Mouse (Mus musculus) heart, adult 18-20 months (tissue): ENCODE data around the gene Jtb. TPM values are rescaled to one million over a fixed set of nuclear protein-coding genes. Genes with fewer than 3 reads are reported as not detected.
"Not testable (repeated sequence)": the region's sequence is repeated elsewhere in the genome, so short reads cannot be mapped to it uniquely, and the experiment has no call there.

Experiments
- DNase-seq, 2 experiments: peaks; one replicate each; pipeline ENCODE4 v3.0.0; 2021 to 2022; ENCODE audit warnings: mixed read lengths in 1 of 2
- total RNA-seq, 2 experiments: library from RNA; stranded (reverse); gene quantifications; 2 replicates each; pipeline ENCODE4 v1.2.3; 2021

Jtb gene
- total RNA-seq, 2 experiments from 2014 or later, result 51.7 to 54.8 TPM

DNA sequence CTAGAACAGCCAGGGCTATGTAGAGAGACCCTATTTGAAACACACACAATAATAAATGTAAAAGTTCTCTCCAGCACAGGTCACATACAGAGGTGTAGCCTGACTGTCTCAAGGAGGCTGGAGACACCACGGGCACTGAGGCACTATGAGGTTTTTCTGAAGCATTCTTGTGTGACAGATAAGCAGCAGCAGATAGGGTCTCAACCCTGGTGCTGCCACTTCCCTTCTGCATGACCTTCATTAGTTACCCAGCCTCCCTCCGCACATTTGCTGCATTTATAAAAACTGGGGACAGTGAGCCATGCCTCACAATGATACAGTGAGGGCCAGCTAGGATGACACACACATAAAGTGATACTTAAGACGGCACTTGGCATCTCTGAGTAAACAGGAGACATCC, 8.5 kb upstream of the Jtb start:
- DNase-seq, result no peak

DNA sequence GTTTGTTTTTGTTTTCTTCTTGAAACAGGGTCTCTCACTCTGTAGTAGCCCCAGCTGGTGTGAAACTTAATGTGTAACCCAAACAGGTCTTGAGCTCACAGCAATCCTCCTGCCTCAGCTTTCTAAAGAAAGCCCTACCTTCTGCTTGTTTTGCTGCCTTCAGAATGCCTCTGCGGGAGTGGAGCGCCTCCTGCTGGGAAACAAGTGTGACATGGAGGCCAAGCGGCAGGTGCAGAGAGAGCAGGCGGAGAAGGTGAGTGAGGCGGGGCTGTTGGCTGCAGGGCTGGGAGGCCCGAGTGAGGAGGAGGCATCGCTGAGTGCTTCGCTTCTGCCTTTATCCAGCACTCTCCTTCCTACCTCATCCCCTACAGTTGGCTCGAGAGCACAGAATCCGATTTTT, 7.1 kb upstream of the Jtb start:
- DNase-seq, result no peak

DNA sequence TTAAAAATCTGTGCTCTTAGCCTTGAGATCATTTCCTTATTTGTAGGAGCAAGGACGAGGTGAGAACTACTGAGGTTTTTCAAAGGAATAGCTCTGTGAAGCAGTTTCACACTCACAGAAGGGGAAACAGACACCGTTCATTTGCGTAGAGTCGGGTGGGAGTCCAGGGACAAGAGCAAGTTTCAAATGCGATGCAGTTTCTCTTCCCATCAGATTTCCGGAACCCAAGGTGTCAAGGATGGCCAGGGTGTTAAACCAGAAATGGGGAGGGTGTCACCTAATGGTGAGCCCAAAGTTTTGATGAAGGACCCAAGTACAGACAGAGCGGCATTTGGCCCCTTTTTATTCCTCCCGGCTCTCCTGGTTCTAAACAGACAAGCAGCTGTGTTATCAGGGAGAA, 322 bp upstream of the Jtb start:
- DNase-seq, result no peak

DNA sequence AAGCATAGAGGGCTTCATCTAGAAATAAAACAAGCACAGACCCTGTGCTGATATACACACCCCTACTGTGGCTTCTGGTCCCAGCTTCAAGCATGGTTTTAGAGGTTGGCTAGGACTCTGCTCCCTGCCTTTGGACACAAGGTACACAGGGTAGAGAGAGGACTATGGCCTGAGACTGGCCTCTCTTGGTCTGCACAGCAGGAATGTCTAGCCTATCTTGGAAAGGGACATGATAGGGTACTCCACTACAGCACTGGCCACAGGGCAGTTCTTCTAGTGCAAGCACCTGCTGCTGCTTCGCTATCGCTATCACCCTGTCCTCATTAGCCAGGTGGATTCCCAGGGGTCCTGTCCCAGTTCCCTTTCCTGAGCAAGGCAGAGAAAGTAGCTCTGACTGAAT, 9.9 kb downstream of the Jtb start:
- no peak for DNase-seq

DNA sequence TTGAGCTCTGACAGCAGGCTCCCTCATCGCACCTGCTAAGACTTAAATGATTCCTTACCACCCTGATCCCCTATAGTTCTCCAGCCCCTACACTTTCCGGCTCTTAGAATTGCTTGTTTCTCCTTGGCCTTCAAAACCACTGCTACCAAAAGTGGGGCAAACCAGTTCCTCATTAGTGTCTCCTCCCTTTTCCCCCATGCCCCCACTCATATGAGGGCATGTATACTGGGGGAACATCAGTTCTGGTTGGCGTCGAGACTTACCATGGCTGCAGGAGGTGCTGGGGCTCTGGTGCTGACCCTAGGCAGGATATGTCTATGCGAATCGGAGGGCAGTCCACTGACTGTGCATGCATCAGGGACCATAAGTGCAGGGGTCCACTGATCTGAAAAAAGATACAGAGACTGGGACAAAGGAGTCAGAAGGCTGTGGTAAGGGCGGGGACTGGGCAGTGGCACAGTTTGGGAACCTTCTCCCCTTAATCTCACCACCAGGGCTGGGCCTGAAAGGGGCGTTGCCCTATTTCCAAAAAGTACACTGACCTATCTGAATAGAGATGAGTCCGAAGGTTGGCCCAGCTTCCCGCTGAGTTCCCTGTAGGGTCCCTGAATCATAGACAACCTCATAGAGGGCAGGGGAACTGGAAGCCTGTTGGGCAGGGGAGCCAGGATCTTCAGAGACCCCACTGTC, 10.4 kb downstream of the Jtb start:
- DNase-seq, result no peak

DNA sequence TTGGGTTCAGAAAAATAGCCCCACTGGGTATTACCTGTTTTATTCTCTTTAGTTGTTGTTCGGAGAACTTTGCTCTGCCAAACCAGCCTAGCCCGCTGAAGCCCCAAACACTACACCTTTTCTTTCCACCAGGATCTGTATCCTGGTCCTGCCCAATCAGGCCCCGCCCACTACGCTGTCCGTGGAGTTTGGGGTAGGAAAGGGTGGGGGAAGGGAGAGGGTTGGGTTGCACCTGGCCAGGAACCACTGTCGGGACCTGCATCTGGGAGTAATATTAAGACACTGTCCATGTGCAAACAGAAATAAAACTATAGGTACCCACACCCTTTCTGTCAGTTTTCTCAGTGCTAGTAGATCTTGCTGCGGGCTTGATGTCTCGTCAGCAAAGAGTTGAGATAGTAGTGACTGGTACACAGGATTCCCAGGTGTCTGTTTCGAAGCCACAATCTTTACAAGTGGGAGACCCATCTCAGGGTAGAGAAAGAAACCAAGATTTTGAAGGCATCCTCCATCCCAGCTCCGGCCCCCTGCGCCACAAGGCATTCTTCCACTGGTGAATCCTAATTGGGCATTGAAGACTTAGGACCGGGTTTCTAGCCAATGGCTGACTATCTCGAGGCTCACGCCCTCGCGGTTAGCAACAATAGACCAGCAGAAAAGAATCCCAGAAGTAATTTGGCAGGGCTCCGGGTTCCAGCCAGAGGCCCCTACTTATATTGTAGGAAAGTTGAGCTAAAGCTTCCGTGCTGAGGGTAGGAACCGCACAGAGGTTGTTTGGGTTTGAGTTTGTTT, 11.8 kb downstream of the Jtb start, which contains the start of gene Creb3l4:
Creb3l4 (minus strand) TSS at position 529 of the 792 bp plus-strand sequence.
- peak; percentile 57 to 65 for DNase-seq

DNA sequence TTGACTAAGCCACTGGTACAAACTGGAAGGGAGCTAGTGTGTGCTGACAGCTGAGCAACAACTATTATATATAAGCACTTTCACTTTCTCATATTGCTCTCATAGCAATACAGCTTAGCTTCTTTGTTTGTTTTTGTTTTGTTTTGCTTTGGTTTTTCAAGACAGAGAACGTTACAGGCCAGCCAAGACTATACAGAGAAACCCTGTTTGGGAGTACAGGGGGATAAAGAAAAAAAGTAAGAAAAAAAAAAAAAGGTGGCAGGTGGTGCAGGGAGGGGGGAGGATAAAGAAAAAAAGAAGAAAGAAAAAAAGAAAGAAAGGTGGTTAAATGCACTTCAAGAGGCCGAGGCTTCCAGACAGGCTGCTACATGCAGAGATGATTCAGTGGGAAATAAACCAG, 14.0 kb downstream of the Jtb start:
- DNase-seq, result no peak

DNA sequence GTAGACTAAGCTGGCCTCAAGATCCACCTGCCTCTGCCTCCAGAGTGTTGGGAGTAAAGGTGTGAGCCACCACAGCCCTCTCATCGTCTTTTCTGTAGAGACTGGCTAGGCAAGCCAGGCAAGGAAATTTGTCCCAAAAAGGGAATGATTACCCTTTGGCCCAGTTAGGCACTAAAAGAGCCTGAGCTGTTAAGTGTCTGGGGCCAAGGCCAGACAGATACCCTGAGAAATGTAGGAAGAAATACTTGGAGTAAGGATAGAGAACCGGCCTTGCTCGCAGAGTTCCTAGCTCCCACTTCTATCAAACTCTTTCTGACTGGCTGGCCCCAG, 16.2 kb downstream of the Jtb start:
- DNase-seq, result no peak

DNA sequence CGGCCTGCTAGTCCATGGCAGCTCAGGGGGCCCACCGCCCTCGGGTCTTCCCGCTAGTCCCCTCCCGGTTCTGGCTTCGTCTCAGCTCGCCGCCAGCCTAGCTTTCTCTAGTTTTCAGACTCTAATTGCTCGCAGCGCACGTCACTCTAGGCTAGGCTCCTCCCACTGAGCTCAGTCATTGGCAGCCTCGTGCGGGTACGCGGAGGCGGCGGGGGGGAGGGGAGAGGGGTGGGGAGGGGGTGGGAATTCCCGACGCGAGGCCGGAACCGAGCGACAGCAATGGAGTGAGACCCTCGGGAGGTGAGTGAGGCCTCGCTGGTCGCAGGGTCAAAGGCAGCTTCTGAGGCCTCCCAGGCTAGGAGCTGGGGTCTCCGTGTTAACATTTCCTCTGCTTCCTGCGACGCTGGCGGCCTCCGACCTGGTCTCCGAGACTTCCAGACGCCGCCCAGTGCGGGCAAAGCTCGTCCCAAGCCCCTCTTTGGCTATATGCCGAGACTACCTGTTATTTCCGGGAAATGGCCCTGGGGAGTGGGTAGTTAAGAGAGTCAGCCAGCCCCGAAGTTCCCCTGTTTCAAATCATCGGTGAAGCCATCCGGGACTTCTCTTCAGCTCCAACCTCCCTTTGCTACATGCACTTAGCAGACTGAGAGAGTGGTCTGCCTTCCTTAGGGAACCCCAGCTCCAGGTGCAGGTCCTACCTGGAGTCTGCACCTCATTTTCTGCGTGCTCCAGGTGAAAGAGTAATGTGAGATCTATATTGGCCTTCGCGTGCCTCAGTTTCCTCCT, 16.8 kb downstream of the Jtb start, which contains the start of gene Slc39a1:
Slc39a1 (plus strand) TSS at position 213 of the 786 bp plus-strand sequence.
- DNase-seq, result peak; percentile 96 to 97

DNA sequence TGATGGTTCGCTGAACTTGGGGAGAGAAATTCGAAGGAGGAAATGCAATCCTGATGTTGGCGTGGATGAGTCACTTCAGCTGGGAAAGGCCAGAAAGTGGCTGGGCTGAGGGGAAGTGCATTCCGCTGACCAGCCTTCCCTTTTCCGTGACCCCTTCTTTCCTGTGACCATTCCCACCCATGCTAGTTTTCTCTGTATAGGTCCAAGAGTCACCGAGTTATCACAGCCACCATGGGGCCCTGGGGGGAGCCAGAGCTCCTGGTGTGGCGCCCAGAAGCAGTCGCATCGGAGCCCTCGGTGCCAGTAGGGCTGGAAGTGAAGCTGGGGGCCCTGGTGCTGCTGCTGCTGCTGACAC, 17.3 kb downstream of the Jtb start:
- DNase-seq, result peak in 1 of 2 experiments; percentile 72

DNA sequence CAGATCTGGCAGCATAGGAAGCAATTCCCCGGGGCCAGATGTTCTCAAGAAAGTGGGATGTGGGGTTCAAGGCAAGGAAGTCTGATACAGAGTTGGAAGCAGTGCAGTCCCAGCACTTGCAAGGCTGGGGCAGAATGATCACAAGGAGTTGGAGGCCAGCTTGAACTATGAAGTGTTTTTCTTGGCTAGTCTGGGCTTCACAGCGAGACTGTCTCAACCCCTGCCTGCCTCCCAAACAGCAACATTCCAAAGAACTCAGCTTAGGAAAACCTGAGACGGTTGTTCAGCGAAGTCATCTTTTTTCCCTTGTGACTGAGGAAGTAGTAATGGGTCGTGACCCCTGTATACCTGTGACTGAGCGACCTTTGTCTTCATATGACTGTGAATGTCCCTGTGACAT, 19.4 kb downstream of the Jtb start:
- DNase-seq, result no peak

DNA sequence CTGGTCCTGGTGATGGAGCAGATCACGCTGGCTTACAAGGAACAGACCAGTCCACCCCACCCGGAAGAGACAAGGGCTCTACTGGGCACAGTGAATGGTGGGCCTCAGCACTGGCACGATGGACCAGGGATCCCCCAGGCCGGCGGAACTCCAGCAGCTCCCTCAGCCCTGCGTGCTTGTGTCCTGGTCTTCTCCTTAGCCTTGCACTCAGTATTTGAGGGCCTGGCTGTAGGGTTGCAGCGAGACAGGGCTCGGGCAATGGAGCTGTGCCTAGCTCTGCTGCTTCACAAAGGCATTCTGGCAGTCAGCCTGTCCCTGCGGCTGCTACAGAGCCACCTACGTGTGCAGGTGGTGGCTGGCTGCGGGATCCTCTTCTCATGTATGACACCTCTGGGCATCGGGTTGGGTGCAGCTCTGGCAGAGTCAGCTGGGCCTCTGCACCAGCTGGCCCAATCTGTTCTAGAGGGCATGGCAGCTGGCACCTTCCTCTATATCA, 20.4 kb downstream of the Jtb start:
- DNase-seq, result not testable (repeated sequence)

DNA sequence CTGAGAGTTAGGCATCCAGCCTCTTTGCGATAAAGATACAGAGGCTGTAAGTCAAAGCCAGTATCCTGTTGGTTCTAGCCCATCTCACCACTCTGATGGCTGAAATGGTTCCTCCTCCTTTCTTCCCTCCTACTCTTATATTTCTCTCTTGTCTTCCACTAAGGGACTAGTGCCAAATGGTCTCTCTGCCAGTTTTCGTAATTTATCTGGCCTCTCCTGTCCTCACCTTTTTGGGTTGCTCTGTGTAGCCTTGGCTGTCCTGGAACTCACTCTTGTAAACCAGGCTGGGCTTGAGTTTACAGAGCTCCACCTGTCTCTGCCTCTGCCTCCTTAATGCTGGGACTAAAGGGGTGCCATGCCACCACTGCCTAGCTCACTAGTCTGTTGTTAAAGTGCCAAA, 21.3 kb downstream of the Jtb start:
- peak; percentile 22 to 26 for DNase-seq

DNA sequence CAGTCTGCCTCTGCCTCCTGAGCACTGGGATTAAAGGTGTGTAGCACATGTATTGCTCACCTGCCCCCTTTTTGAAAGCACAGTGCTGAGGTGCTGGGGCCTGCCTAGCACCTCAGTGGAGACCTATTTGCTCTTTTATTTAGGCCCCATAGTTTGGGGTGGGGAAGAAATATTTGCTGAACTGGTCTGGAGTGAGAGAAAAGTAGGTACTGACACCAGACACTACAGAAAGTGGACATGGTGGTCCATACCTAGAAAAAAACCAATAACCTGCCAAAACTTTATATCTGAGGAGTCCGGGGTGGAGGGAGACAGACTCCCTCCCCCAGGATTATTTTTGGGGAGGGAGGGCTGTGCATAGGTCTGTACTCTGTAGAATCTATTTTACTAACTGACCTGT, 21.8 kb downstream of the Jtb start:
- DNase-seq, result not testable (repeated sequence)

DNA sequence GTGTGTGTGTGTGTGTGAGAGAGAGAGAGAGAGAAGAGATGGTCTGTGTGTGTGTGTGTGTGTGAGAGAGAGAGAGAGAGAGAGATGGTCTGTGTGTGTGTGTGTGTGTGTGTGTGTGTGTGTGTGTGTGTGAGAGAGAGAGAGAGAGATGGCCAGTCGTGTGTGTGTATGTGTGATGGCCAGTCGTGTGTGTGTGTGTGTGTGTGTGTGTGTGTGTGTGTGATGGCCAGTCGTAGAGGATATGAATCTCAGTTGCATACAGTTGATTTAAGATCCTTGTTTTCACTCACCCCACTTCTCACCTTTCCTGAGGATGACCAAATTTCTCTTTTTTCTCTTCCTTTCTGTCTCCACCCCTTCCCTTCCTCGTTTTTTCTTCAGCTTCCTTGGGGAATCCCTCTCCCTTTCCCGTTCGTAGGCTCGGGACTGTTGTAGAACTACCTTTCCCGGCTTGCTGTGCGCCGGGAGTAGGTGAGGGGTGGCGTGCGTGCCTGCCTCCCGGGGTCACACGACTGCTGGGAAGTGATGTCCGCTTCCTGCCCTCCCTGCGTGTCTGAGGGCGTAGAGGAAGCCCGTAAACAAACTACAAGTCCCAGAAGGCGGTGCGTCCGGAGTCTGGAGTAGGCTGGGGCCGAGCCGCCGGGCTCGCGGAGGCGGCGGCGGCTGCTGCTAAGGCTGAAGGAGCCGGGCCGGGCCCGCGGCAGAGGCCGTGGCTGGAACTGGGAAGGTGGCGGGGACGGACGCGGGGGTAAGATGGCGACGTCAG, 22.4 kb downstream of the Jtb start, which contains the start of gene Crtc2:
Crtc2 (plus strand) TSS at position 511 of the 766 bp plus-strand sequence.
- peak; percentile 95 to 99 for DNase-seq

DNA sequence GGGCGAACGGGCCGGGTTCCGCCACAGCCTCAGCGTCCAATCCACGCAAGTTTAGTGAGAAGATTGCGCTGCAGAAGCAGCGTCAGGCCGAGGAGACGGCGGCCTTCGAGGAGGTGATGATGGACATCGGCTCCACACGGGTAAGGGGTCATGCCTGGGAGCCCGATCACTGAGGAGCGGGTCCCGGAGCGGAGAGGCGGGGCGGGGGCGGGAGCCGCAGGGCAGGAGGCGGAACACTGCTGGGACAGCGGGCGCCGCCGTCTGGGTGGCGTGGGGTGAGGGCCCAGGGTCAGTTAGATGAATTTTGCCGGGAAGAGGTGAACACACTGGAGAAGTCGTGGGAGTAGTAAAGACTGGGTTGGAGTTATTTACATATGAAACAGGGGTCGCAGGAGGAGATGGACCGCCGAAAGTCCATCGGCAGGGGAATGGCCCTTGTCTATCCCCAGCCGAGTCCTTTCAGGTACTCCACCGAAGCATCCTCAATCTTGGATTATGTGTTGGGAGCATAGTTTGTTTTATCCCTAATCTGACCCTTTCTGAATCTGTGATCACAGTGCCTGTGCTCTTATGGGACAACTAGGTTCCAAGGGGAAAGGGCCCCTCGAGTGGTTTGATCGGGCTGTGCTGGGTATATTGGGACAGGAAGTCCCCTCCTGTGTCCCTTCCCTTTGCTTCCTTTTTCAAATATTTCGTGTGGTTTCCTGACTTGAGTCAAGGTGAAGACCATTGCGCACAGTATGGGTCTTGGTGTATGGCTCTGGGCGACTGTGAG, 23.2 kb downstream of the Jtb start:
- no peak for DNase-seq

DNA sequence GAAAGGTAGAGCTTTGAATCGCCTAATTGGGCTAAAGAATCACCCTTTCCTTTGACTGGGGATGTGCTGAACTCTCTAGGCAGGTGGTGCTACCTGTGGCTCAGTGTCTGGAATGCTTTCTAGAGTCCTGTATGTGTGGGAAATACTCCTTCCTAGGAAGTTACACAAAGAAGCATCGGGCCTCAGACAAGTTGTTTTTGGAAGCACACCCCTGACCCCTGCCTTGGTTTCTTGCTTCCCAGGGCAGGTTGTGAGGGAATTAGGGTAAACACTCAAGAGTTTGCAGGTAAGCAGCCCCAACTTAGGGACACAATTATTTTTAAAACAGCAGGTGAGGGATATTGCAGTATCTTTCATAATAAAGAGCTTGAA, 23.8 kb downstream of the Jtb start:
- no peak for DNase-seq

DNA sequence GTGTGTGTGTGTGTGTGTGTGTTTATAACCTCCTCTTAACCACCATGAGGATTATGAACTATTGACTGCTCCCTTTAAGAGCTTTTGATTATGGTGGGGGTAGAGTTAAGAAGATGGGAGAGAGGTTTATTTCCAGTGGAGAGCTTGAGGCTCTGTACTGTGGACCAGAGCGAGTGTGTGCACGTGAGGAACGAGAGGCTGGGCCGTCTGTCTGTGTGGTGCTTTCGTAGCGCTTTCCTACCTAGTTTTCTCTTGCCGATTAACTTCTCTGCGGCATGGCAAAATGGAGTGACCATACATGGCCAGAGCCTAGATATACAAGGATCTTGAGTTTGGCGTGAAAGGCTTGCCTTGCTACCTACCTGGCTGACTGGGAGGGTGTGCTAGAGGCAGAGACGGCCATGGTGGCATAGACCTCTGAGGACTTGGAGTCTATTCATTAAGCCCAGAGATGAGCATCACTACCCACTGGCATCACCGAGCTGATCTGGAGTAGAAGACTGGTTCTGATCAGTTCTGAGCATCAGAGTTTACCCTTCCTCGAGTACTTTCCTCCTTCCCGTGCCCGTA, 24.5 kb downstream of the Jtb start:
- DNase-seq, result no peak

DNA sequence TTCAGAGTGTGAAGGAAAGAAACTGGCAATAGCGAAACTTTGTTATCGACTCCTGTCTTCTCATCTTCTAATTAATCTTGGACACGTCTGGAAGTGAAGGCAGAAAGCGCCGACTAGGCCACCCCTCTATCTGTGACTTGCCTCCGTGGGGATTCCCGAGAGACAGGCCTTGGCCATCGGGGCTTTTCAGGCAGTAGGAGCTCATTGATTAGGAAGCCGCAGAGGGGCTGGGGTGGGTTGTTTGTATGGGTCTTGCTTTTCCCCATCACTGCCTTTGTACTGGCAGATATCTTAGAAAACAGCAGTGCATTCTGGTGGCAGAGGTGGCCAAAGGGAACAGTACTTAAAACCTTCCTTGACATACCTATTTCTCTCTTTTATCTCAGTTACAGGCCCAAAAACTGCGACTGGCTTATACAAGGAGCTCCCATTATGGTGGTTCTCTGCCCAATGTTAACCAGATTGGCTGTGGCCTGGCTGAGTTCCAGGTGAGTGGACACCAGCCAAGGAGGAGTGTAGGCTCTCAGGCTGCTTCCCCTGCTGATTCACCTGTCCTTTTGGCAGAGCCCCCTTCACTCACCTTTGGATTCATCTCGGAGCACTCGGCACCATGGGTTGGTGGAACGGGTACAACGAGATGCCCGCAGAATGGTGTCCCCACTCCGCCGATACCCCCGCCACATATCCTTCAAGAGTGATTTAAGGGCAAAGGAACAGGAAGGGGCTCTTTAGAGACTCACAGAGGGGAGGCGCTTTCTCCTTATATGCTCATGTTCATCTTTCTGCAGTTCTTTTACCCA, 25.5 kb downstream of the Jtb start:
- DNase-seq, result no peak

DNA sequence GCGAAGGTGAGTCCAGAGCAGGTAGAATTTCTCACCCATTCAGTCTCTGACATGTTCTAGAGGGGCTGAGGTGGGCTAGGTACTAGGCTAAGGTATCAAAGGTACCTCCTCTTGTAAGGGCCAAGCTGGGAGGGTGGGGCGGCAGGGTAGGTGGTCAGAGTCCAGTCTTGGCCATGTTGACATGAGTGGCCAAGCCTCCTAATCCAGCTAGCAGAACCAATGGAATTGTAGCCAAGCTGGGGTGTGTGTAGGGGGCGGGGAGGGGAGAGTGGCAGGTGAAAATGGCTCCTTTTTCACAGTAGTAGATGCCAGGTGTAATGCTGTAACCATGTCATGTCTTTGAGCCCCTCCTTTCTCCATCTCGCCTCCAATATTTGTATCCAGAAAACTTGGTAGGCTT, 27.1 kb downstream of the Jtb start:
- no peak for DNase-seq
